Mouse (Mus musculus) MEL (cell line): ENCODE measurements around the gene Isoc2a.
A peak's percentile ranks its signal among the peaks of the same experiment; 100 is the strongest.

Experiments
- CTCF ChIP-seq, 3 experiments: IDR thresholded peaks in 2 of 3; conservative IDR thresholded peaks in 1 of 3; 2 replicates each; pipeline ENCODE4 v1.5.1; 2011 to 2012; ENCODE audit warnings: low read length in 3 of 3, low read depth in 2 of 3, mild to moderate bottlenecking in 2 of 3, improper control_type of control experiment in 1 of 3, inconsistent platforms in 1 of 3, mixed read lengths in 1 of 3, moderate library complexity in 1 of 3; ENCODE audit not compliant: control insufficient read depth in 1 of 3, insufficient read depth in 1 of 3, poor library complexity in 1 of 3, severe bottlenecking in 1 of 3
- EP300 ChIP-seq, 2 experiments: IDR thresholded peaks; 2 replicates each; pipeline ENCODE4 v1.6.1; 2011; ENCODE audit warnings: improper control_type of control experiment in 2 of 2, low read length in 2 of 2, low read depth in 1 of 2, mild to moderate bottlenecking in 1 of 2
- MAFK ChIP-seq: IDR thresholded peaks from 2 replicates; pipeline ENCODE4 v1.6.1; 2011; ENCODE audit warnings: low read depth, mild to moderate bottlenecking, low read length, improper control_type of control experiment, borderline replicate concordance
- MXI1 ChIP-seq: IDR thresholded peaks from 2 replicates; pipeline ENCODE4 v1.6.1; 2011; ENCODE audit warnings: mild to moderate bottlenecking, low read depth, low read length, improper control_type of control experiment
- MYC ChIP-seq: IDR thresholded peaks from 2 replicates; pipeline ENCODE4 v1.6.1; 2011; ENCODE audit warnings: low read depth, mild to moderate bottlenecking, low read length, improper control_type of control experiment, moderate library complexity
- NELFE ChIP-seq: IDR thresholded peaks from 2 replicates; pipeline ENCODE4 v1.6.1; 2011; ENCODE audit warnings: low read depth, low read length, improper control_type of control experiment
- POLR2A ChIP-seq, 2 experiments: IDR thresholded peaks; 2 replicates each; pipeline ENCODE4 v1.6.1; 2011 to 2012; ENCODE audit warnings: low read length in 2 of 2, mild to moderate bottlenecking in 2 of 2, control low read depth in 1 of 2, improper control_type of control experiment in 1 of 2, low read depth in 1 of 2, moderate library complexity in 1 of 2; ENCODE audit not compliant: control insufficient read depth in 1 of 2, insufficient read depth in 1 of 2, poor library complexity in 1 of 2
- ZC3H11A ChIP-seq: IDR thresholded peaks from 2 replicates; pipeline ENCODE4 v1.6.1; 2012; ENCODE audit warnings: low read depth, mild to moderate bottlenecking, inconsistent platforms, low read length, improper control_type of control experiment

DNA sequence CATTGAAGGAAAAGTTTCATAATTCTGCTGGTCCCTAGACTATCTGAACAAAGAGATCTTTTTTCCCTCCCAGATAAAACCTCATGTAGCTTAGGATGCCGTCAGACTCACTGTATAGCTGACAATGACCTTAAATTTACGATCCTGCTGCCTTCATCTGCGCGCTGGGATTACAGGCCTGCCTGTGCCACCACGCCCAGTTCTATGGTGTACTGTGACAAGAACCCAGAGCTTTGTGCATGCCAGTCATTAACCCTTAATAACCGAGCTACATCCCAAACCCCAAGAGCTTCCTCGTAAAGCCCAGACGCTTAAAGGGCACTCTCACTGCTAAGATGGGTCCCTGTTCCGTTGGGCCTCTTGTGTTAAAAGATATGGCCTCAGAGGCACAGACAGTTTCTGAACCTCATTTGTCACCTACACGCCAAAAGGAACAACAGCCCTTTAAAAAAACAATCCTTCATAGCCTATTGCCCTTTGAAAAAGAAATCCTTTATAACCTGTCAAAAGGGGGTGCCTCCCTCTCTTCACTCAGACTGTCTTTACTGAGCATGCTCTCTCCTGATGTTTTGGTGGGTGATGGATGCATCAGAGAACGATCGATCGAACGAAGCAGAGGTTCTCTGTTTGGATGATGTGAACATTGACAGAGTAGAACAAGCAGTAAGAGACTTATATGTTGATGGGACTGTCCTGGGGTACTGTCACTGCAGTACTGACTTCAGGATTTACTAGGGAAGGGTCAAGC is 38.9 kb downstream of the Isoc2a start:
- no peak for TF ChIP-seq CTCF (IDR thresholded peaks at IDR 0.05 in 2 of 3, conservative IDR thresholded peaks at IDR 0.05 in 1 of 3; ENCODE audit: control insufficient read depth in 1 of 3, insufficient read depth in 1 of 3, low read depth in 2 of 3, low read length in 3 of 3, poor library complexity in 1 of 3, severe bottlenecking in 1 of 3)
- no peak for TF ChIP-seq NELFE
- no peak for TF ChIP-seq POLR2A (IDR thresholded peaks at IDR 0.05; ENCODE audit: control insufficient read depth in 1 of 2, insufficient read depth in 1 of 2, low read depth in 1 of 2, low read length in 2 of 2, poor library complexity in 1 of 2)
- TF ChIP-seq ZC3H11A = no peak
- peak; percentile 52 for TF ChIP-seq MXI1
- no peak for TF ChIP-seq MYC
- TF ChIP-seq EP300 (IDR thresholded peaks at IDR 0.05; ENCODE audit: low read depth in 1 of 2, low read length in 2 of 2) = no peak
- TF ChIP-seq MAFK = no peak
